Comparison of ENCODE assay signal across 26 mouse cellular contexts in the genomic region with DNA sequence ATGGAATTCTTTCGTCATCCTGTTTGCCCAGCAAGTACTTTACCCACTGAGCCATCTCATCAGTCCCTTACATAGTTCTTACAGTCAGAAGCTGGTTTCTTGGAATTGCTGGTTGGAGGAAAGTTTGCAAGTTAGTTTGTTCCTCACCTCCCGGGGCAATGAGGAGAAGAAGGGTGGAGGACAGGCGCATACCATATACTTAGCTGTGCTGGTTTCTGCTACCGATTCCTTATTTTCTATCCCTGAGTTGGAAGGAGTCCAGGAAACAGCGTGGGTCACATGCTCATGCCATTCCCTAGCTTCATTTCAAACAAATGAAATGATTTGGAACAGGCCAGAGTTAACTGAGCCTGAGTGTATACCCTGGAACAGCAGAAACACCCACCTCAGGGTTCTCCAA. TPM values are rescaled to one million over a fixed set of nuclear protein-coding genes. Genes with fewer than 3 reads are reported as not detected.
DNase-seq lines count a peak whose midpoint lies in the region; ATAC-seq and TF ChIP-seq lines count a peak whose summit lies in the region.
"Had no signal": no experiment of that assay in that cellular context is flagged by ENCODE, and none has a peak within 500 bp of the region (broad histone marks: within the 10 kb centered on the region; RNA-seq: fewer than 3 reads in every experiment).

No protein-coding gene starts in this region.

- no peaks in the 10 kb centered on the region for H3K9me3 ChIP-seq in embryonic facial prominence, embryonic 13.5 days
- no peaks in the 10 kb centered on the region for H3K9me3 ChIP-seq in embryonic facial prominence, embryonic 10.5 days
- no peaks in the 10 kb centered on the region for H3K9me3 ChIP-seq in intestine, embryonic 14.5 days (ENCODE audit: control insufficient read depth, low read length)
- no peaks in the 10 kb centered on the region for H3K9me3 ChIP-seq in intestine, postnatal 0 days (ENCODE audit: control insufficient read depth)
- H3K9me3 ChIP-seq in lung, embryonic 15.5 days = no peaks in the 10 kb centered on the region
- H3K9me3 ChIP-seq in intestine, embryonic 16.5 days (ENCODE audit: control insufficient read depth, low read length) = no peaks in the 10 kb centered on the region
- H3K9me3 ChIP-seq: forebrain, embryonic 10.5 days; hindbrain, embryonic 13.5 days; limb, embryonic 12.5 days; liver, embryonic 15.5 days; midbrain, embryonic 13.5 days had no signal

- DNase-seq in embryonic facial prominence, embryonic 10.5 days (ENCODE audit: low spot score) = no peak
- no peak for DNase-seq in intestine, embryonic 14.5 days (ENCODE audit: low spot score)
- DNase-seq in lung, postnatal 4 days = no peak
- DNase-seq in thymus, postnatal 36 days = no peak
- DNase-seq: adrenal gland, postnatal 14 days; cerebellum, adult 2 months; cerebellum, postnatal 36 days; embryo, embryonic 11 days; gastrocnemius, postnatal 14 days; heart, adult 11 months; layer of hippocampus, postnatal 36 days; lung, postnatal 14 days had no signal

- peaks cover 33% of the 10 kb centered on the region for H3K4me1 ChIP-seq in embryonic facial prominence, embryonic 13.5 days
- peaks cover 21% of the 10 kb centered on the region for H3K4me1 ChIP-seq in embryonic facial prominence, embryonic 10.5 days
- H3K4me1 ChIP-seq in intestine, embryonic 14.5 days (replicated peaks; ENCODE audit: control insufficient read depth, insufficient read depth, low read length) = 0 out of 2 replicates have a peak, but pooled peaks cover 6% of the 10 kb centered on the region
- peaks cover 4% of the 10 kb centered on the region; the same call in 1 of the 2 replicates for H3K4me1 ChIP-seq in intestine, postnatal 0 days (replicated peaks; ENCODE audit: control insufficient read depth, insufficient read depth, low read length)
- peaks cover 35% of the 10 kb centered on the region for H3K4me1 ChIP-seq in lung, embryonic 15.5 days
- peaks cover 16% of the 10 kb centered on the region for H3K4me1 ChIP-seq in intestine, embryonic 16.5 days (ENCODE audit: control insufficient read depth, insufficient read depth, low read length)
- H3K4me1 ChIP-seq: hindbrain, embryonic 13.5 days; midbrain, embryonic 13.5 days had no signal

- H3K4me3 ChIP-seq in embryonic facial prominence, embryonic 13.5 days = no peak overlapping the region
- H3K4me3 ChIP-seq in embryonic facial prominence, embryonic 10.5 days = no peak overlapping the region
- no peak overlapping the region for H3K4me3 ChIP-seq in intestine, embryonic 14.5 days (ENCODE audit: low read depth, low read length)
- no peak overlapping the region for H3K4me3 ChIP-seq in intestine, postnatal 0 days (ENCODE audit: low read depth, low read length)
- no peak overlapping the region for H3K4me3 ChIP-seq in lung, embryonic 15.5 days
- no peak overlapping the region for H3K4me3 ChIP-seq in intestine, embryonic 16.5 days (ENCODE audit: low read length)
- H3K4me3 ChIP-seq: forebrain, embryonic 10.5 days; hindbrain, embryonic 13.5 days; layer of hippocampus, adult 2 months; limb, embryonic 12.5 days; liver, embryonic 15.5 days; megakaryocyte, embryonic 14.5 days; midbrain, embryonic 13.5 days had no signal

- peak; percentile 33; the same call in 1 of the 2 replicates for ATAC-seq in embryonic facial prominence, embryonic 13.5 days (ENCODE audit: insufficient number of reproducible peaks, insufficient read depth, low FRiP score, low TSS enrichment, low read depth)
- ATAC-seq in intestine, embryonic 14.5 days (replicated peaks; ENCODE audit: low FRiP score, low TSS enrichment, low read depth) = 0 out of 2 replicates have a peak, but pooled peaks have one; percentile 30
- ATAC-seq in intestine, postnatal 0 days = no peak
- ATAC-seq in lung, embryonic 15.5 days (ENCODE audit: borderline replicate concordance, extremely low read depth, low FRiP score, low TSS enrichment) = no peak
- ATAC-seq in intestine, embryonic 16.5 days = 0 out of 2 replicates have a peak, but pooled peaks have one; percentile 13
- ATAC-seq: forebrain, embryonic 16.5 days; midbrain, embryonic 13.5 days had no signal

- WGBS in embryonic facial prominence, embryonic 13.5 days = 58% methylated on average over 5 of the region's 5 CpGs
- WGBS in embryonic facial prominence, embryonic 10.5 days = 82% methylated on average over 5 of the region's 5 CpGs
- WGBS in intestine, embryonic 14.5 days = 59% methylated on average over 5 of the region's 5 CpGs
- 46% methylated on average over 5 of the region's 5 CpGs for WGBS in intestine, postnatal 0 days
- WGBS in lung, embryonic 15.5 days = 53% methylated on average over 5 of the region's 5 CpGs
- WGBS in intestine, embryonic 16.5 days = 56% methylated on average over 5 of the region's 5 CpGs

- no peak overlapping the region for H3K4me2 ChIP-seq in embryonic facial prominence, embryonic 13.5 days
- no peak overlapping the region for H3K4me2 ChIP-seq in intestine, embryonic 14.5 days (ENCODE audit: low read length)
- H3K4me2 ChIP-seq in intestine, postnatal 0 days (replicated peaks; ENCODE audit: low read depth) = no peak overlapping the region
- H3K4me2 ChIP-seq in lung, embryonic 15.5 days = no peak overlapping the region
- H3K4me2 ChIP-seq in intestine, embryonic 16.5 days (ENCODE audit: low read depth, low read length) = no peak overlapping the region
- H3K4me2 ChIP-seq: hindbrain, embryonic 13.5 days; limb, embryonic 12.5 days; liver, embryonic 15.5 days; midbrain, embryonic 13.5 days had no signal

- peak overlapping the region; percentile 55 for H3K27ac ChIP-seq in embryonic facial prominence, embryonic 13.5 days
- H3K27ac ChIP-seq in embryonic facial prominence, embryonic 10.5 days (replicated peaks) = no peak overlapping the region
- no peak overlapping the region for H3K27ac ChIP-seq in intestine, embryonic 14.5 days (ENCODE audit: low read depth)
- H3K27ac ChIP-seq in intestine, postnatal 0 days (ENCODE audit: low read depth, low read length) = no peak overlapping the region
- peak overlapping the region; percentile 9; the same call in 1 of the 2 replicates for H3K27ac ChIP-seq in lung, embryonic 15.5 days
- H3K27ac ChIP-seq in intestine, embryonic 16.5 days (ENCODE audit: low read length) = no peak overlapping the region
- H3K27ac ChIP-seq: forebrain, embryonic 10.5 days; hindbrain, embryonic 13.5 days; kidney, postnatal 0 days; layer of hippocampus, adult 2 months; limb, embryonic 12.5 days; liver, embryonic 15.5 days; midbrain, embryonic 13.5 days had no signal

- TF ChIP-seq CTCF in intestine, postnatal 0 days (IDR thresholded peaks at IDR 0.05; ENCODE audit: low read depth) = no peak

- no peak overlapping the region for H3K9ac ChIP-seq in embryonic facial prominence, embryonic 13.5 days
- no peak overlapping the region for H3K9ac ChIP-seq in intestine, embryonic 14.5 days (ENCODE audit: low read length)
- no peak overlapping the region for H3K9ac ChIP-seq in intestine, postnatal 0 days (ENCODE audit: low read depth, low read length)
- no peak overlapping the region for H3K9ac ChIP-seq in lung, embryonic 15.5 days
- no peak overlapping the region for H3K9ac ChIP-seq in intestine, embryonic 16.5 days (ENCODE audit: low read depth, low read length)
- H3K9ac ChIP-seq: hindbrain, embryonic 13.5 days; limb, embryonic 12.5 days; liver, embryonic 15.5 days; midbrain, embryonic 13.5 days had no signal

- no peaks in the 10 kb centered on the region for H3K27me3 ChIP-seq in embryonic facial prominence, embryonic 13.5 days
- H3K27me3 ChIP-seq in embryonic facial prominence, embryonic 10.5 days (replicated peaks; ENCODE audit: low read depth, poor library complexity, severe bottlenecking) = 0 out of 2 replicates have a peak, but pooled peaks cover 3% of the 10 kb centered on the region
- no peaks in the 10 kb centered on the region for H3K27me3 ChIP-seq in intestine, embryonic 14.5 days (replicated peaks; ENCODE audit: control insufficient read depth, insufficient read depth, low read length)
- no peaks in the 10 kb centered on the region for H3K27me3 ChIP-seq in intestine, postnatal 0 days (replicated peaks; ENCODE audit: control insufficient read depth, insufficient read depth, low read length)
- no peaks in the 10 kb centered on the region for H3K27me3 ChIP-seq in lung, embryonic 15.5 days
- H3K27me3 ChIP-seq in intestine, embryonic 16.5 days (replicated peaks; ENCODE audit: control insufficient read depth, insufficient read depth, low read length) = no peaks in the 10 kb centered on the region
- H3K27me3 ChIP-seq: hindbrain, embryonic 13.5 days had no signal

- H3K36me3 ChIP-seq in embryonic facial prominence, embryonic 13.5 days = no peaks in the 10 kb centered on the region
- no peaks in the 10 kb centered on the region for H3K36me3 ChIP-seq in embryonic facial prominence, embryonic 10.5 days (replicated peaks)
- H3K36me3 ChIP-seq in intestine, embryonic 14.5 days (ENCODE audit: control insufficient read depth, insufficient read depth, low read length) = no peaks in the 10 kb centered on the region
- no peaks in the 10 kb centered on the region for H3K36me3 ChIP-seq in intestine, postnatal 0 days (ENCODE audit: control insufficient read depth, insufficient read depth)
- no peaks in the 10 kb centered on the region for H3K36me3 ChIP-seq in lung, embryonic 15.5 days
- no peaks in the 10 kb centered on the region for H3K36me3 ChIP-seq in intestine, embryonic 16.5 days (ENCODE audit: control insufficient read depth, insufficient read depth, low read length)
- H3K36me3 ChIP-seq: forebrain, embryonic 10.5 days; hindbrain, embryonic 13.5 days; limb, embryonic 12.5 days; liver, embryonic 15.5 days; midbrain, embryonic 13.5 days had no signal

RNA-seq across cellular contexts. Expression of a gene that starts 5.2 kb away (rescaled TPM):
- 81.5 and 87.8 TPM in 2 replicates for polyA plus RNA-seq in embryonic facial prominence, embryonic 13.5 days (2015; fragmentation: Nextera tagmentation; extraction: Ambion mirVana)
- polyA plus RNA-seq in embryonic facial prominence, embryonic 10.5 days (2016; fragmentation: Nextera tagmentation; extraction: Ambion mirVana) = 25.5 and 26.0 TPM in 2 replicates
- 104 and 110 TPM in 2 replicates for polyA plus RNA-seq in intestine, embryonic 14.5 days (2014; fragmentation: Nextera tagmentation; extraction: Ambion mirVana)
- 92.0 and 103 TPM in 2 replicates for polyA plus RNA-seq in intestine, postnatal 0 days (2015; fragmentation: Nextera tagmentation; extraction: Ambion mirVana)
- polyA plus RNA-seq in lung, embryonic 15.5 days (2015; fragmentation: Nextera tagmentation; extraction: Ambion mirVana) = 161 and 178 TPM in 2 replicates
- polyA plus RNA-seq in intestine, embryonic 16.5 days (2015; fragmentation: Nextera tagmentation; extraction: Ambion mirVana) = 130 and 138 TPM in 2 replicates

RNA-seq across cellular contexts. Expression of a gene that starts 7.8 kb away (rescaled TPM):
- 56.0 and 65.9 TPM in 2 replicates for polyA plus RNA-seq in embryonic facial prominence, embryonic 13.5 days (2015; fragmentation: Nextera tagmentation; extraction: Ambion mirVana)
- 52.5 and 53.1 TPM in 2 replicates for polyA plus RNA-seq in embryonic facial prominence, embryonic 10.5 days (2016; fragmentation: Nextera tagmentation; extraction: Ambion mirVana)
- 65.2 and 67.2 TPM in 2 replicates for polyA plus RNA-seq in intestine, embryonic 14.5 days (2014; fragmentation: Nextera tagmentation; extraction: Ambion mirVana)
- polyA plus RNA-seq in intestine, postnatal 0 days (2015; fragmentation: Nextera tagmentation; extraction: Ambion mirVana) = 58.7 and 62.3 TPM in 2 replicates
- 65.8 and 69.0 TPM in 2 replicates for polyA plus RNA-seq in lung, embryonic 15.5 days (2015; fragmentation: Nextera tagmentation; extraction: Ambion mirVana)
- polyA plus RNA-seq in intestine, embryonic 16.5 days (2015; fragmentation: Nextera tagmentation; extraction: Ambion mirVana) = 54.0 and 56.4 TPM in 2 replicates

RNA-seq across cellular contexts. Expression of a gene that starts 11.8 kb away (rescaled TPM):
- 7.7 and 8.3 TPM in 2 replicates for polyA plus RNA-seq in embryonic facial prominence, embryonic 13.5 days (2015; fragmentation: Nextera tagmentation; extraction: Ambion mirVana)
- 3.1 and 3.2 TPM in 2 replicates for polyA plus RNA-seq in embryonic facial prominence, embryonic 10.5 days (2016; fragmentation: Nextera tagmentation; extraction: Ambion mirVana)
- 11.6 and 17.4 TPM in 2 replicates for polyA plus RNA-seq in intestine, embryonic 14.5 days (2014; fragmentation: Nextera tagmentation; extraction: Ambion mirVana)
- polyA plus RNA-seq in intestine, postnatal 0 days (2015; fragmentation: Nextera tagmentation; extraction: Ambion mirVana) = 21.4 and 29.1 TPM in 2 replicates
- 17.1 and 17.6 TPM in 2 replicates for polyA plus RNA-seq in lung, embryonic 15.5 days (2015; fragmentation: Nextera tagmentation; extraction: Ambion mirVana)
- polyA plus RNA-seq in intestine, embryonic 16.5 days (2015; fragmentation: Nextera tagmentation; extraction: Ambion mirVana) = 9.8 and 11.9 TPM in 2 replicates

RNA-seq across cellular contexts. Expression of a gene that starts 24.6 kb away (rescaled TPM):
- polyA plus RNA-seq in embryonic facial prominence, embryonic 13.5 days (2015; fragmentation: Nextera tagmentation; extraction: Ambion mirVana) = not detected in 2 replicates
- polyA plus RNA-seq in embryonic facial prominence, embryonic 10.5 days (2016; fragmentation: Nextera tagmentation; extraction: Ambion mirVana) = not detected in 2 replicates
- not detected in 2 replicates for polyA plus RNA-seq in intestine, embryonic 14.5 days (2014; fragmentation: Nextera tagmentation; extraction: Ambion mirVana)
- not detected in 2 replicates for polyA plus RNA-seq in intestine, postnatal 0 days (2015; fragmentation: Nextera tagmentation; extraction: Ambion mirVana)
- polyA plus RNA-seq in lung, embryonic 15.5 days (2015; fragmentation: Nextera tagmentation; extraction: Ambion mirVana) = not detected in 2 replicates
- polyA plus RNA-seq in intestine, embryonic 16.5 days (2015; fragmentation: Nextera tagmentation; extraction: Ambion mirVana) = not detected in 2 replicates
- polyA plus RNA-seq: cerebellum, adult 2 months; forebrain, embryonic 10.5 days; forebrain, embryonic 16.5 days; kidney, postnatal 0 days; limb, embryonic 12.5 days; liver, embryonic 15.5 days; midbrain, embryonic 13.5 days; stomach, embryonic 16.5 days had no signal

RNA-seq across cellular contexts. Expression of a gene that starts 37.0 kb away (rescaled TPM):
- polyA plus RNA-seq in embryonic facial prominence, embryonic 13.5 days (2015; fragmentation: Nextera tagmentation; extraction: Ambion mirVana) = 2.1 and 3.0 TPM in 2 replicates
- polyA plus RNA-seq in embryonic facial prominence, embryonic 10.5 days (2016; fragmentation: Nextera tagmentation; extraction: Ambion mirVana) = 1.8 TPM in 2 replicates
- 9.4 and 12.5 TPM in 2 replicates for polyA plus RNA-seq in intestine, embryonic 14.5 days (2014; fragmentation: Nextera tagmentation; extraction: Ambion mirVana)
- polyA plus RNA-seq in intestine, postnatal 0 days (2015; fragmentation: Nextera tagmentation; extraction: Ambion mirVana) = 15.9 and 18.8 TPM in 2 replicates
- 8.8 and 10.1 TPM in 2 replicates for polyA plus RNA-seq in lung, embryonic 15.5 days (2015; fragmentation: Nextera tagmentation; extraction: Ambion mirVana)
- 16.0 and 16.4 TPM in 2 replicates for polyA plus RNA-seq in intestine, embryonic 16.5 days (2015; fragmentation: Nextera tagmentation; extraction: Ambion mirVana)

Comparison
In these comparisons a context has a peak if more than half of its experiments do, and no peak if none do; other contexts are left out.
1. ATAC-seq: peak in embryonic facial prominence, embryonic 13.5 days (single experiment), intestine, embryonic 14.5 days (single experiment) and intestine, embryonic 16.5 days (single experiment); none in intestine, postnatal 0 days (single experiment) and lung, embryonic 15.5 days (single experiment).
2. H3K27ac ChIP-seq: peak in embryonic facial prominence, embryonic 13.5 days (single experiment) and lung, embryonic 15.5 days (single experiment); none in embryonic facial prominence, embryonic 10.5 days (single experiment), intestine, embryonic 14.5 days (single experiment), intestine, postnatal 0 days (single experiment) and intestine, embryonic 16.5 days (single experiment).